Mouse (Mus musculus) stomach, embryonic 15.5 days (tissue): ENCODE data around the gene Kat14. TPM values are rescaled to one million over a fixed set of nuclear protein-coding genes. Genes with fewer than 3 reads are reported as not detected.
A peak's percentile ranks its signal among the peaks of the same experiment; 100 is the strongest.

Experiments
- ATAC-seq: fragments of 200-750 bp; cut with Nextera tagmentation; 2 replicates; pipeline ENCODE4 v1.8.0; 2017; ENCODE audit warnings: low read depth, moderate number of reproducible peaks, moderate TSS enrichment; ENCODE audit not compliant: insufficient read depth, low FRiP score
- H3K27ac ChIP-seq: fragments of 300-500 bp; sonication (generic); 2 replicates; pipeline ENCODE4 v1.5.1; 2015; ENCODE audit warnings: mild to moderate bottlenecking, inconsistent platforms
- H3K27me3 ChIP-seq: fragments of 300-500 bp; sonication (generic); replicated peaks from 2 replicates; pipeline ENCODE4 v1.6.1; 2015; ENCODE audit warnings: inconsistent platforms
- H3K36me3 ChIP-seq: fragments of 300-500 bp; sonication (generic); 2 replicates; pipeline ENCODE4 v1.6.1; 2015; ENCODE audit warnings: inconsistent platforms
- H3K4me1 ChIP-seq: fragments of 300-500 bp; sonication (generic); 2 replicates; pipeline ENCODE4 v1.6.1; 2015; ENCODE audit warnings: inconsistent platforms
- H3K4me2 ChIP-seq: fragments of 300-500 bp; sonication (generic); 2 replicates; pipeline ENCODE4 v1.6.1; 2015; ENCODE audit warnings: mild to moderate bottlenecking, inconsistent platforms
- H3K4me3 ChIP-seq: fragments of 300-500 bp; sonication (generic); replicated peaks from 2 replicates; pipeline ENCODE4 v1.5.1; 2015; ENCODE audit warnings: inconsistent platforms
- H3K9ac ChIP-seq: fragments of 300-500 bp; sonication (generic); 2 replicates; pipeline ENCODE4 v1.6.1; 2015; ENCODE audit warnings: inconsistent platforms
- H3K9me3 ChIP-seq: fragments of 300-500 bp; sonication (generic); 2 replicates; pipeline ENCODE4 v1.6.1; 2016; ENCODE audit warnings: inconsistent platforms
- WGBS: fragments of 180-500 bp; shearing (Covaris S2); methylation state at CpG from one replicate; pipeline ENCODE4 v1.1.7; 2015; 5-methylcytosine and 5-hydroxymethylcytosine counted together
- polyA plus RNA-seq: library from polyadenylated mRNA; unstranded; fragments of >200 nt; fragmentation: Nextera tagmentation; extraction: Ambion mirVana; gene quantifications from 2 replicates; pipeline ENCODE4 v1.2.1, GENCODE M21; 2015

Gene Kat14
- polyA plus RNA-seq, 1 experiment from 2014 or later: 40.5 TPM

GRCm38 (mm10) chr2:144388416-144388815 is 19.6 kb downstream of the Kat14 start:
- Histone ChIP-seq H3K36me3 (peaks cover 34% of the 10 kb centered on the region), H3K4me2 (no peak overlapping the region), H3K27ac (no peak overlapping the region), H3K4me1 (no peaks in the 10 kb centered on the region), H3K9ac (no peak overlapping the region), H3K4me3 (no peak overlapping the region), H3K9me3 (no peaks in the 10 kb centered on the region), H3K27me3 (no peaks in the 10 kb centered on the region)
- ATAC-seq: no peak
- 61% methylated on average over 3 of the region's 3 CpGs for WGBS

DNA sequence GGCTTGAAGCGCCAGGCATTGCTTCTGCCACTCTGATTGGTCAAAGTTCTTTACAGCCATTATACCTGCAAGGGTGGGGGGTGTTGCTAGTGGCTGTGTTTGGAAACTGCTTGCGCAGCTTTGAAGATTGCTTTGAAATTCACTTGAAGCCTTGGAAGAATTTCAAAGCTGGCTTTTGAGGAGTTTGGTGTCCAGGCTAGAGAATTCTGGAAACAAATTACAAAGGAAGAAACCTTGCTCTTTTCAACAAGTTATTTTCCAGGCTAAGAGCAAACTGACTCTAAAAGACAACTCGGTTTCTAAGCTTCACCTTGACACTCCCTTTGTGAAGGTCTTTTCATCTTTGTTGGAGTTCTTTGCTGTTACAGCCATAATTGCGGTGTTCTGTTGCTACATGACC is 30.7 kb downstream of the Kat14 start:
- H3K9ac ChIP-seq: no peak overlapping the region
- H3K4me2 ChIP-seq: no peak overlapping the region
- no peaks in the 10 kb centered on the region for H3K4me1 ChIP-seq
- H3K4me3 ChIP-seq: no peak overlapping the region
- H3K27me3 ChIP-seq: no peaks in the 10 kb centered on the region
- no peak overlapping the region for H3K27ac ChIP-seq
- H3K36me3 ChIP-seq: peaks cover 36% of the 10 kb centered on the region
- 87% methylated on average over 4 of the region's 4 CpGs for WGBS
- no peak for ATAC-seq
- H3K9me3 ChIP-seq: no peaks in the 10 kb centered on the region

- Histone ChIP-seq H3K9me3 (no peaks in the 10 kb centered on the region), H3K27me3 (no peaks in the 10 kb centered on the region), H3K4me1 (no peaks in the 10 kb centered on the region), H3K9ac (no peak overlapping the region), H3K4me2 (no peak overlapping the region), H3K36me3 (peaks cover 31% of the 10 kb centered on the region), H3K27ac (no peak overlapping the region), H3K4me3 (no peak overlapping the region)
- no peak for ATAC-seq
- WGBS: 80% methylated on average over 6 of the region's 6 CpGs
These were observed 31.9 kb downstream of the Kat14 start for GRCm38 (mm10) chr2:144400659-144401058.

GRCm38 (mm10) chr2:144409037-144409436 is 40.3 kb downstream of the Kat14 start:
- Histone ChIP-seq H3K4me3 (no peak overlapping the region), H3K4me1 (no peaks in the 10 kb centered on the region), H3K4me2 (no peak overlapping the region), H3K27ac (no peak overlapping the region), H3K9me3 (no peaks in the 10 kb centered on the region), H3K36me3 (peaks cover 30% of the 10 kb centered on the region), H3K9ac (no peak overlapping the region), H3K27me3 (no peaks in the 10 kb centered on the region)
- 90% methylated on average over 4 of the region's 4 CpGs for WGBS
- no peak for ATAC-seq

DNA sequence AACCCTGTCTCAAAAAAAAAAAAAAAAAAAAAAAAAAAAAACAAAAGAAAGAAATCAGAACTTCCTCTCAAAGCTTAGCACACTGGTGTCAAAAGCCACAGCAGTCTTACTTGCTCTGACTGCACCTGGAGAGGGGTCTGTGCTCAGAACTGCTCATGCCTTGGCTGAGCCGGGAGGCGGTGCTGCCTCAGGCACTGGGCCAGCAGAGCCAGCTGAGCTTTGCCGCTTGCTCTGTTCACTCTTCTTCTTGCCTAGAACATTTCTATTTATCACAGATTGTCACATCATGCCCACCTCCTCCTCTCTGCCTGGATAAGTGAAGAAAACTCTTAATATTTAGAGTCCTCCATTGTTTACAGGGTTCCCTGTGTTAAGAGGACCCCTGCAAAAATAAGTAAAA is 41.8 kb downstream of the Kat14 start:
- H3K4me1 ChIP-seq: no peaks in the 10 kb centered on the region
- no peak overlapping the region for H3K9ac ChIP-seq
- 74% methylated on average over 3 of the region's 3 CpGs for WGBS
- H3K36me3 ChIP-seq: peaks cover 24% of the 10 kb centered on the region
- no peak for ATAC-seq
- no peaks in the 10 kb centered on the region for H3K27me3 ChIP-seq
- no peak overlapping the region for H3K4me3 ChIP-seq
- no peaks in the 10 kb centered on the region for H3K9me3 ChIP-seq
- H3K4me2 ChIP-seq: no peak overlapping the region
- no peak overlapping the region for H3K27ac ChIP-seq

- Histone ChIP-seq H3K9ac (no peak overlapping the region), H3K4me3 (no peak overlapping the region), H3K27me3 (no peaks in the 10 kb centered on the region), H3K9me3 (no peaks in the 10 kb centered on the region), H3K27ac (no peak overlapping the region), H3K4me2 (no peak overlapping the region), H3K36me3 (no peaks in the 10 kb centered on the region; the same call in 1 of the 2 replicates), H3K4me1 (no peaks in the 10 kb centered on the region)
- ATAC-seq: no peak
- 86% methylated on average over 1 of the region's 1 CpGs for WGBS
These were observed 45.9 kb downstream of the Kat14 start for GRCm38 (mm10) chr2:144414646-144415045.

- no peaks in the 10 kb centered on the region for H3K4me1 ChIP-seq
- ATAC-seq: no peak
- H3K27ac ChIP-seq: no peak overlapping the region
- no peaks in the 10 kb centered on the region for H3K36me3 ChIP-seq
- no peaks in the 10 kb centered on the region for H3K9me3 ChIP-seq
- H3K27me3 ChIP-seq: no peaks in the 10 kb centered on the region
- 43% methylated on average over 8 of the region's 8 CpGs for WGBS
- no peak overlapping the region for H3K4me3 ChIP-seq
- H3K4me2 ChIP-seq: no peak overlapping the region
- no peak overlapping the region for H3K9ac ChIP-seq
These were observed 48.1 kb downstream of the Kat14 start for GRCm38 (mm10) chr2:144416859-144417258.

GRCm38 (mm10) chr2:144418062-144418461 is 49.3 kb downstream of the Kat14 start:
- Histone ChIP-seq H3K4me2 (no peak overlapping the region), H3K27me3 (no peaks in the 10 kb centered on the region), H3K36me3 (no peaks in the 10 kb centered on the region), H3K4me1 (no peaks in the 10 kb centered on the region), H3K27ac (no peak overlapping the region), H3K4me3 (no peak overlapping the region), H3K9me3 (no peaks in the 10 kb centered on the region), H3K9ac (no peak overlapping the region)
- WGBS: 26% methylated on average over 2 of the region's 2 CpGs
- no peak for ATAC-seq

DNA sequence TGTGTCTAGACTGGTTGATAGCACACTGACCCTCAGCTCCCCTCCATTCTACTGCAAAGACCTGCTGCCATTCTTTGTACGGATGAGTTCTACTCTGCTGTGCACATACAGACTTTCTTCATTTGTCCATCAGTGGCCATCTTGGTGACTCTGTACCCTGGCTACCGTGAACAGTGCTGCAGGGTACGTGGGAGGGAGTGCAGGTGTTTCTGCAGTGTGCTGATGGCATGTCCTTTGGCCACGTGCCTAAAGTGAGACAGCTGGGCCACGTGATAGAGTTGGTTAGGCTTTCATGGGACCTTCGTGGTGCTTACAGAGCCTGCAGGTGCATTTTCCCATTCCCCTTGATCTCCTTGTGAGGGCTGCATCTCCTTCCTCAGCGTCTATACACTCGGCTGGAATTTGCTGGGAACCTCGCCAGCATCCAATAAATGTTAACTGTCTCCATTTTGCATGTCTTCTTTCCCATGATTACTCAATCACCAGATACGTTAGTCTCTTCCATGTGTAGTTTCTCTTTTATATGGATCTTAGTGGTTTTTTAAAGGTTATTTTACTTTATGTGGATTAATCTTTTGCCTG is 53.4 kb downstream of the Kat14 start:
- Histone ChIP-seq H3K4me1 (no peaks in the 10 kb centered on the region), H3K4me2 (no peak overlapping the region), H3K9me3 (no peaks in the 10 kb centered on the region), H3K4me3 (no peak overlapping the region), H3K9ac (no peak overlapping the region), H3K27me3 (no peaks in the 10 kb centered on the region), H3K27ac (no peak overlapping the region), H3K36me3 (no peaks in the 10 kb centered on the region)
- peak; percentile 56; the same call in 1 of the 2 replicates for ATAC-seq
- WGBS: 61% methylated on average over 10 of the region's 10 CpGs

- Histone ChIP-seq H3K9ac (no peak overlapping the region), H3K4me2 (no peak overlapping the region), H3K36me3 (no peaks in the 10 kb centered on the region), H3K27me3 (no peaks in the 10 kb centered on the region), H3K27ac (no peak overlapping the region), H3K9me3 (no peaks in the 10 kb centered on the region), H3K4me3 (no peak overlapping the region), H3K4me1 (no peaks in the 10 kb centered on the region)
- WGBS: 77% methylated on average over 1 of the region's 1 CpGs
- no peak for ATAC-seq
These were observed 57.0 kb downstream of the Kat14 start for GRCm38 (mm10) chr2:144425761-144426160.

GRCm38 (mm10) chr2:144427852-144428251 is 59.1 kb downstream of the Kat14 start:
- 70% methylated on average over 5 of the region's 5 CpGs for WGBS
- Histone ChIP-seq H3K9me3 (no peaks in the 10 kb centered on the region), H3K36me3 (no peaks in the 10 kb centered on the region), H3K4me2 (no peak overlapping the region), H3K4me3 (no peak overlapping the region), H3K27ac (no peak overlapping the region), H3K27me3 (no peaks in the 10 kb centered on the region), H3K4me1 (no peaks in the 10 kb centered on the region), H3K9ac (no peak overlapping the region)
- no peak for ATAC-seq

DNA sequence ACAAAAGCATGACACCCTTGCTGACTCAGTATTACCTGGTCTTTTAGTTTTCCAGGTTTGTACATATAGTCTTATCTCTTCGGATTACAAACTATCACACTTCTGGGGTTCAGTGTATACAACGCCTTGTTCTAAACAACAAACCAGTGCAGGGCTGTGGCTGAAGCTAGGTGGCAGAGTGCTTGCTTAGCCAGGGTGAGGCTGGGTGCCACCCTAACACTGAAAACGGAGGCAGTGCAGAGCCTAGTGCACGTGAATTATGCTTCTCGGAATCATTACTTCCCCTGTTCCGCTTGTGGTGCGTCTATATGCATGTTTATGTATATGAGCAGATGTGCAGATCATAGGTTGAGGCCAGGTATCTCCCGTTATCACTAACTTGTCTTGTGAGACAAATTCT is 59.9 kb downstream of the Kat14 start:
- peak; percentile 61; the same call in 1 of the 2 replicates for ATAC-seq
- H3K27me3 ChIP-seq: no peaks in the 10 kb centered on the region
- H3K36me3 ChIP-seq: no peaks in the 10 kb centered on the region
- no peak overlapping the region for H3K9ac ChIP-seq
- H3K4me3 ChIP-seq: no peak overlapping the region
- peak overlapping the region; percentile 54; the same call in 1 of the 2 replicates for H3K27ac ChIP-seq
- 71% methylated on average over 8 of the region's 8 CpGs for WGBS
- H3K4me2 ChIP-seq: no peak overlapping the region
- no peaks in the 10 kb centered on the region for H3K9me3 ChIP-seq
- no peaks in the 10 kb centered on the region for H3K4me1 ChIP-seq

- ATAC-seq: peak; percentile 51
- 57% methylated on average over 7 of the region's 7 CpGs for WGBS
- H3K27ac ChIP-seq: peak overlapping the region; percentile 54; the same call in 1 of the 2 replicates
These were observed 60.4 kb downstream of the Kat14 start for GRCm38 (mm10) chr2:144429171-144429570.

More at GRCm38 (mm10) chr2:144429171-144429570, 60.4 kb downstream of the Kat14 start:
- Histone ChIP-seq H3K4me2 (no peak overlapping the region), H3K9ac (no peak overlapping the region), H3K27me3 (no peaks in the 10 kb centered on the region), H3K4me3 (no peak overlapping the region), H3K9me3 (no peaks in the 10 kb centered on the region), H3K36me3 (no peaks in the 10 kb centered on the region), H3K4me1 (no peaks in the 10 kb centered on the region)
